Mouse (Mus musculus) cerebellum, postnatal 25 days (tissue): ENCODE data around the gene Acaca.
"Not testable (repeated sequence)": the region's sequence is repeated elsewhere in the genome, so short reads cannot be mapped to it uniquely, and the experiment has no call there.

Source experiments
- DNase-seq, 2 experiments: peaks; one replicate each; pipeline ENCODE4 v3.0.0; 2021; ENCODE audit warnings: mixed read lengths in 2 of 2

The Acaca gene

GRCm38 (mm10) chr11:84251170-84251569 is 121.7 kb downstream of the Acaca start:
- DNase-seq, result no peak

GRCm38 (mm10) chr11:84252425-84252824 is 123.0 kb downstream of the Acaca start:
- no peak for DNase-seq

GRCm38 (mm10) chr11:84255879-84256278 is 126.4 kb downstream of the Acaca start:
- no peak for DNase-seq

GRCm38 (mm10) chr11:84258053-84258710 is 128.7 kb downstream of the Acaca start:
- no peak for DNase-seq

- peak in 1 of 2 experiments; percentile 10 for DNase-seq
These were observed 135.0 kb downstream of the Acaca start for GRCm38 (mm10) chr11:84264490-84264889.

- DNase-seq, result peak in 1 of 2 experiments; percentile 27
These were observed 138.6 kb downstream of the Acaca start for GRCm38 (mm10) chr11:84268068-84268467.

GRCm38 (mm10) chr11:84270511-84270910 is 141.0 kb downstream of the Acaca start:
- DNase-seq, result no peak

GRCm38 (mm10) chr11:84271948-84272347 is 142.5 kb downstream of the Acaca start:
- no peak for DNase-seq

- no peak for DNase-seq
These were observed 143.1 kb downstream of the Acaca start for GRCm38 (mm10) chr11:84272574-84272973.

GRCm38 (mm10) chr11:84276979-84277378 is 147.5 kb downstream of the Acaca start:
- no peak for DNase-seq

GRCm38 (mm10) chr11:84281280-84281679 is 151.8 kb downstream of the Acaca start:
- DNase-seq, result no peak

- DNase-seq, result no peak
These were observed 153.7 kb downstream of the Acaca start for GRCm38 (mm10) chr11:84282944-84283703.

GRCm38 (mm10) chr11:84290781-84291180 is 161.3 kb downstream of the Acaca start:
- DNase-seq, result no peak

- no peak for DNase-seq
These were observed 163.1 kb downstream of the Acaca start for GRCm38 (mm10) chr11:84292532-84292931.

- DNase-seq, result no peak
These were observed 163.8 kb downstream of the Acaca start for GRCm38 (mm10) chr11:84293288-84293687.

- no peak for DNase-seq
These were observed 166.9 kb downstream of the Acaca start for GRCm38 (mm10) chr11:84296337-84296736.

GRCm38 (mm10) chr11:84305474-84305873 is 176.0 kb downstream of the Acaca start:
- DNase-seq, result no peak

- no peak for DNase-seq
These were observed 176.8 kb downstream of the Acaca start for GRCm38 (mm10) chr11:84306158-84306742.

GRCm38 (mm10) chr11:84324032-84324752 is 194.7 kb downstream of the Acaca start:
- no peak for DNase-seq

- DNase-seq, result no peak
These were observed 197.6 kb downstream of the Acaca start for GRCm38 (mm10) chr11:84327086-84327485.

- DNase-seq, result no peak
These were observed 202.9 kb downstream of the Acaca start for GRCm38 (mm10) chr11:84332384-84332783.

GRCm38 (mm10) chr11:84332860-84333259 is 203.4 kb downstream of the Acaca start:
- no peak for DNase-seq

GRCm38 (mm10) chr11:84338273-84338672 is 208.8 kb downstream of the Acaca start:
- not testable (repeated sequence) for DNase-seq
